Mouse (Mus musculus) kidney, postnatal 14 days (tissue): Measurements from ENCODE around the gene Rxfp3.

ENCODE experiments used
- DNase-seq: peaks from one replicate; pipeline ENCODE4 v3.0.0; 2022; ENCODE audit warnings: mixed read lengths

The Rxfp3 gene

GRCm38 (mm10) chr15:11037711-11038110, at the start of gene Rxfp3:
Gene Rxfp3, minus strand, starts transcription at chr15:11037991.
- DNase-seq = no peak

DNA sequence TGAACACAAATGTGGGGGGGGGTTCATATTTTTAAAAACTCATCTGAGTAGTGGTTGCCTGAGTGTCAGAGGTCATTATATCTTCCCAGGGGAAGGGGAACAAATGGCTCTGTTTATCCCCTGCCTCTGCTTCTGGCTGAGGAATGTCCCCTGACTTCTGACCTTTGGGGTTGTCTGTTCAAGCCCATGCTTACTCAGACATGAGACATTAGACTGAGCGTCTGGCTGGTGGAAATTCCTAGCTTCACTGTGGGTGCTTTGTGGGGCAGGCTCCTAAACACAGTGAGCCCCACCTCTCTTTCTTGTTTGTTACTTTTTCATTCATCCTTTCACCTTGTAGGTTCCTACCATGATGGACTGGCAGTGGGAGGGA, 47.2 kb upstream of the Rxfp3 start:
- DNase-seq = no peak

DNA sequence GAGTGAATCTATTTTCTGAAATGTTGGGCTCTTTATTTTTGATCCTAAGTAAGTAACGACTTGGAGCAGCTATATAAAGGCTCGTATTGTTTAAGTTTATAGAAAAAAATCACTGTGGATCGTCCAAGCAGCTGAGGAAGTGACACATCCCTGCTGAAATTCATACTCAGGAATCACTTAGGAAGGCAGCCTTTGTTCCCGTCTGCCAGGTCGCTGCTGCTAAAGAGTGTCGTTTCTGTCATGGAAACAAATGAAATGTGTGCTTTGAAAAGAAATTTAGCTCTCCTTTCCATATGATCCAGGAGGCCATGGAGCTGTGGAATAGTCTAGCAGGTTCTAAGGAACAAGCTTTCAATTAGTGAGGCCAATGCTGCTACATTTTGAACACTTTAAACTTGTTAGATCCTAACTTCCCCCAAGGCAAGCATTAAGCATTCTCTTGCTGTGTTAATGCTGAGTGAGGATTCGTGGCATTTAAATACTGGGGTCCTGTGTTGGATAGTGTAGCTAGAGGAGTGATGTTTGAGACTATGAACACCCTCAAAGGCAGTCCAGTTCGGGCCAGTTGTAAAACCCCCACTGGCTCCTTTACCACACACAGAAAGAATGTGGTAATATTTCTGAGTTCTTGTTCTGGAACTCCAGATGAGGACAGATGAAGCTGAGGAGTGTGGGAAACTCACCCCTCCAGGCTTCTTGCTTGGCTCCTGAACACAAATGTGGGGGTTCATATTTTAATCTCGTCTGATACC, 46.6 kb upstream of the Rxfp3 start:
- no peak for DNase-seq

GRCm38 (mm10) chr15:11083678-11084077, 45.9 kb upstream of the Rxfp3 start:
- DNase-seq = no peak

GRCm38 (mm10) chr15:11082961-11083569, 45.3 kb upstream of the Rxfp3 start:
- no peak for DNase-seq

- DNase-seq = no peak
Measured at GRCm38 (mm10) chr15:11075726-11076361, 38.1 kb upstream of the Rxfp3 start.

- DNase-seq = no peak
Measured at GRCm38 (mm10) chr15:11067891-11068290, 30.1 kb upstream of the Rxfp3 start.

GRCm38 (mm10) chr15:11066299-11066698, 28.5 kb upstream of the Rxfp3 start:
- no peak for DNase-seq

DNA sequence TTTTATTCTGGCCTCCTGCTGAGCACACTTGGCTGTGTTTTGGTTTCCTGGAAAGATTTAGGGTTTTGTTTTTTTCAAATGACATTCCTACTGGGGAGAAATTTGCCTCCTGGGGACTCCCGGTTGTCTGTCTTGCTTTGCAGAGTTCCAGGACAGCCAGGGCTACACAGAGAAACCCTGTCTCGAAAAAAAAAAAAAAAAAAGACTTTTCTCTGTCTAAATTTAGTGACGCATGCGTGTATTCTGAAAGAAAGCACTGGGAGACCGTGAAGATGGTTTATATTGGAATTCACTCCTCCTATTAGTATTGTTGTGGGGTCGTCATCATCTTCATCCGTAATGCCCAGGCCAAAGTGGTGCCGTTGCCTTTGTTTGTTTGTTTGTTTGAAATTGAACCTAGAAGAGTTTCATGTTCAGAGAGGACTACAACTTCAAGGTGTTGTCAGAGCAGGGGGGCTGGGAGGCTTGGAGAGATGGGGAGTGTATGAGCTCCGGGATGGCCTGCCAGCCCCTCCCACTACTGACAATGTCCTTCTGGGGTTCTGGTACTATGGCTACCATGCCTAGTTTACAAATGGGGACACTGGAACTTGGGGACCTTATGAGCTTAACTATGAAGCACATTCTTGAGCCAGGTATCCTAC, 27.9 kb upstream of the Rxfp3 start:
- no peak for DNase-seq

DNA sequence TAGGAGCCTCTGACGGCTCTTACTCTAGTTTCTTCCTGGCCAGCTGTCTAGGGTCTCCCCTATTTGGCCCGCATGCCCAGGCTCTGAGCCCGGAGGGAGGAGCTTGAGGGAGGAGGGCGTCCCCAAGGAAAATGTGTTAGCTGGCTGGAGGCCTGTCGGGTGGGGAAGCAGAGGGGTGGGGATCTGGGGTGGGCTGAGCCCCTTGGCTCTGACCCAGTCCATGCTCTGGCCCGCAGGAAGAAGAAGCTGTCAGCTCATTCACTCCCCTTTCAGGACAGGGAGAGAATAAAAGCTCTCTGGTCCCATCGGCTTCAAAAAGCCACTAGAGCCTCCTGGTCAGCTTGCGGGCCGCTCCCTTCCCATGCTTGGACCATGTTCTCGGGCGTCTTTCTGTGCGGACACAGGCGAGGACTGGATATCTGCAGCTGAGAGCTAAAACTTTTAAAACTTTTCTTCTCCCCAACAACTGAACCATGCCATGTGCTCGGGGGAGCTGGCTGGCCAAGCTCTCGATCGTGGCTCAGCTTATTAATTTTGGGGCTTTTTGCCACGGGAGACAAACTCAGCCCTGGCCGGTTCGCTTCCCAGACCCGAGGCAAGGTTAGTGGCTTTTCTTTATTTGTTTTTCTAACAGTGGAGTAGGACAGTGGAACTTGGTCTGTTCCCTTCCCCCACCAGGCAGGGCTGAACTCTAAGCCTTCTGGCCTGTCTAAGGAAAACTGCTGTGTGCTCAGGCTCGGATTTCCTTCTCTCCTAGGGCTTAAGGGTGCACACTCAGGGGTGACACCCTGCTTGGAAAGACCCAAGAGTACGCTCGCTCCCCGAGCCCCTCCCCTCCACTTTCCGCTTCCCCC, 27.0 kb upstream of the Rxfp3 start, which contains the start of gene Adamts12:
TSS of gene Adamts12 (plus strand) at position 233 of the 854 bp plus-strand sequence.
- DNase-seq = peak; percentile 87

- peak; percentile 47 for DNase-seq
Measured at GRCm38 (mm10) chr15:11064160-11064557, 26.4 kb upstream of the Rxfp3 start.

GRCm38 (mm10) chr15:11062903-11063302, 25.1 kb upstream of the Rxfp3 start:
- peak; percentile 27 for DNase-seq

DNA sequence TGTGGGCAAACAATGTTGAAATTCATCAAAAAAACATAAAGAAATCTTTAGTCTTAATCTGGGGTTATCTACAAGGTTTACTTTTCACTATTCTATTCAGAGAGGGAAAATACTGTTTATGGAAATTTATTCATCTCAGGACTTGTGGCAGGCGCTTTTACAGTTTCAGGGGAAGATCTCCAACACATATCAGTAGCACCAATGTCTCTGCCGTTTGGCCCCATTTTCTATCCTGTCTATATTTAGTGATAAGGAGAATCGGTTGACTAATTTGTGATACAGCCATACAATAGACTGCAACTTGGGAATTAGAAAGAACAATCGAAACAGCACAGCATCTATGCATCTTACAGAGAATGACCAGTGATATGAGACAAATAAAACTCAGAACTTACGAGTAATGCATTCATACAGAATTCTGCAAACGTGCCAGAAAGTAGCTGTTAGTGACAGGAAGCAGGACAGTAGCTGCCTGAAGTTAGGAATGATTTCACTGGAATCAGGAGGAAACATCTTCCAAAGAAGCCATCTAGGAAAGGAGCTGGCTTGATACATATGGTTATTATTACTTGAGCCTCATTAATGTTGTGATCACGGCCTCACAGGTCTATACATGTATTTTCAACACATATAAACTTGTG, 16.8 kb upstream of the Rxfp3 start:
- DNase-seq = no peak

DNA sequence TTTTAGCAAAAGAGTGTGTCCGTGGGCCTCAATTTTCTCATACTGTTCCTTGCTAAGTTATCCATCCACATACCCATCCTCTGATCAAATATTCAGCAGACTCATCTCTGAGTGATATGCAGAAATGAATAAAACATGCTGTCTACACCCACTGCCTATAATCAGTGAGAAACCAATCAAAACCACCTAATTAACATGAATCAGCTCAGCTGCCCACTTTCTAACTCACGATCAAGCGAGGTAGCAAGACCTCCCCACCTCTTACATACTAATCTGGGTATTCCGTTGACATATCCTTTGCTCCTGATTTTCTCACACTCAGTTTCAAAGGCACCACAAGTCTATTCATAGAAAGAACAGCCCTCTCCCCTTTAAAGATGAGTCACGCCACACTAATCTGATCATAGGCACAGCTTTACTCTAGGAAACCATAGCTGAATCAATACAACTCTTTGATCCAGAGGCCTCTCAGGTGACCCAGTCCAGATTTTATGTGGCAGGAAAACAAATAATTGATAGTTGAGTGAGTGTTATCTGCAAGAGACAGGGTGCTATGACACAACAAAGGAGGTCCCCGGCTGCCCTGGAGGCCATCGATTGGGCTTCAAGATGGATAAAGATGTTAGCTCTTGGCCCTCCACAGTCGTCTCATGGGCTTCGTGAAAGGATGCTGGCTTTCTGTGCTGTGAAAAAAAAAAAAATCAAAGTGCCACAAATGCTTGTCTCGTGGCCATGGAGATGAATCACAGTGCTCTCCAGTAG, 16.1 kb upstream of the Rxfp3 start:
- no peak for DNase-seq

GRCm38 (mm10) chr15:11042828-11043227, 5.0 kb upstream of the Rxfp3 start:
- DNase-seq = no peak

GRCm38 (mm10) chr15:11041229-11041628, 3.4 kb upstream of the Rxfp3 start:
- no peak for DNase-seq

GRCm38 (mm10) chr15:11040067-11040466, 2.3 kb upstream of the Rxfp3 start:
- no peak for DNase-seq

- peak; percentile 57 for DNase-seq
Measured at GRCm38 (mm10) chr15:11038476-11038875, 685 bp upstream of the Rxfp3 start.

- DNase-seq = no peak
Measured at GRCm38 (mm10) chr15:11037376-11037695, 455 bp downstream of the Rxfp3 start.

GRCm38 (mm10) chr15:11036535-11037375, 1.0 kb downstream of the Rxfp3 start:
- DNase-seq = peak; percentile 18
